Mouse (Mus musculus) right cerebral cortex, postnatal 14 days (tissue): ENCODE results near the gene Oaz2.
"Not testable (repeated sequence)": the region's sequence is repeated elsewhere in the genome, so short reads cannot be mapped to it uniquely, and the experiment has no call there.

ENCODE experiments used
- DNase-seq: peaks from one replicate; pipeline ENCODE4 v3.0.0; 2022

Oaz2 gene

GRCm38 (mm10) chr9:65667701-65668100, at the start of gene Oaz2:
TSS of gene Oaz2 (plus strand) at chr9:65668001.
- DNase-seq = no peak

- no peak for DNase-seq
These were observed 48.5 kb upstream of the Oaz2 start for GRCm38 (mm10) chr9:65619311-65619710.

- DNase-seq = no peak
These were observed 46.6 kb upstream of the Oaz2 start for GRCm38 (mm10) chr9:65621196-65621595.

GRCm38 (mm10) chr9:65621666-65622065, 46.1 kb upstream of the Oaz2 start:
- DNase-seq = no peak

- DNase-seq = no peak
These were observed 45.0 kb upstream of the Oaz2 start for GRCm38 (mm10) chr9:65622826-65623225.

GRCm38 (mm10) chr9:65624266-65624665, 43.5 kb upstream of the Oaz2 start:
- no peak for DNase-seq

- DNase-seq = no peak
These were observed 38.6 kb upstream of the Oaz2 start, which contains the start of gene Rbpms2 for GRCm38 (mm10) chr9:65629025-65629766. TSS of gene Rbpms2 (plus strand) at chr9:65629648.

GRCm38 (mm10) chr9:65629767-65630630, 37.8 kb upstream of the Oaz2 start:
- DNase-seq = peak; percentile 13

- peak; percentile 7 for DNase-seq
These were observed 37.0 kb upstream of the Oaz2 start for GRCm38 (mm10) chr9:65630631-65631353.

GRCm38 (mm10) chr9:65631354-65632021, 36.3 kb upstream of the Oaz2 start:
- DNase-seq = no peak

GRCm38 (mm10) chr9:65635766-65636165, 32.0 kb upstream of the Oaz2 start:
- no peak for DNase-seq

- DNase-seq = no peak
These were observed 30.9 kb upstream of the Oaz2 start for GRCm38 (mm10) chr9:65636926-65637325.

GRCm38 (mm10) chr9:65639065-65639464, 28.7 kb upstream of the Oaz2 start:
- DNase-seq = no peak

GRCm38 (mm10) chr9:65640838-65641410, 26.9 kb upstream of the Oaz2 start:
- no peak for DNase-seq

GRCm38 (mm10) chr9:65641446-65642052, 26.3 kb upstream of the Oaz2 start:
- DNase-seq = no peak

- no peak for DNase-seq
These were observed 25.3 kb upstream of the Oaz2 start for GRCm38 (mm10) chr9:65642546-65642945.

GRCm38 (mm10) chr9:65644960-65645359, 22.8 kb upstream of the Oaz2 start:
- no peak for DNase-seq

- DNase-seq = no peak
These were observed 21.8 kb upstream of the Oaz2 start for GRCm38 (mm10) chr9:65645984-65646383.

GRCm38 (mm10) chr9:65646782-65647181, 21.0 kb upstream of the Oaz2 start:
- no peak for DNase-seq

GRCm38 (mm10) chr9:65648730-65649129, 19.1 kb upstream of the Oaz2 start:
- DNase-seq = no peak

GRCm38 (mm10) chr9:65649997-65650396, 17.8 kb upstream of the Oaz2 start:
- no peak for DNase-seq

- not testable (repeated sequence) for DNase-seq
These were observed 15.8 kb upstream of the Oaz2 start for GRCm38 (mm10) chr9:65651957-65652356.
